Mouse (Mus musculus) olfactory bulb, adult 2 months (tissue): ENCODE results near the gene Timm17b.

Experiments
- CTCF ChIP-seq: fragments of 200-500 bp; IDR thresholded peaks from 2 replicates; pipeline ENCODE4 v1.5.1; 2012; ENCODE audit warnings: low read depth, mild to moderate bottlenecking, low read length, moderate library complexity; ENCODE audit not compliant: insufficient read depth
- POLR2A ChIP-seq: fragments of 200-500 bp; IDR thresholded peaks from 2 replicates; pipeline ENCODE4 v1.6.1; 2012; ENCODE audit warnings: mild to moderate bottlenecking, low read depth, low read length, moderate library complexity; ENCODE audit not compliant: insufficient read depth

GRCm38 (mm10) chrX:7878495-7878894 lies 20.7 kb upstream of the Timm17b start:
- TF ChIP-seq CTCF (no peak), POLR2A (no peak)
